Mouse (Mus musculus) heart, adult 11 months (tissue): ENCODE results near the gene Calr.
A peak's percentile ranks its signal among the peaks of the same experiment; 100 is the strongest.
"Not testable (repeated sequence)": the region's sequence is repeated elsewhere in the genome, so short reads cannot be mapped to it uniquely, and the experiment has no call there.

Experiments
- DNase-seq: peaks from one replicate; pipeline ENCODE4 v3.0.0; 2022

The Calr gene

DNA sequence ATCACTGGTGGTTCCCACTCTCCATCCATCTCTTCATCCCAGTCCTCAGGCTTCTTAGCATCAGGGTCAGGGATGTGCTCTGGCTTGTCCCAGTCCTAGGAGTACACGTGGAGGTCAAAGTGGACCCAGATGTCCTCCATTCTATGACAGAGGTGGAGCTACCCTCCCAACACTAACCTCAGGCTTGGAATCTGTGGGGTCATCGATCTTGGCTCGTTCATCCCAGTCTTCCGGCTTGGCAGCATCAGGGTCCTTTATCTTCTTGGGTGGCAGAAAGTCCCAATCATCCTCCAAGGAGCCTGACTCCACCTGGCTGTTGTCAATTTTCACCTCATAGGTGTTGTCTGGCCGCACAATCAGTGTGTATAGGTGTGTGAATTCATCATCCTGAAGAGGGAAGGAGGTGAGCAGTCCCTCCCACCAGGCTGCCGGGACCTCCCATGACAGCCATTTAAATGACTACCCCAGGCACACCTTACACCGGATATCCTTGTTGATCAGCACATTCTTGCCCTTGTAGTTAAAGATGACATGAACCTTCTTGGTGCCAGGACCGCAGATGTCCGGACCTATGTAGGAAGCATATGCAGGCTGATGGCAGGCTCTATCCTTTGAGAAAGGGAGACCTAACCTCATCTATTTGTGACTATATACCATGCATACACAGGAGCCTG, 2.2 kb downstream of the Calr start:
- DNase-seq: peak; percentile 93

DNA sequence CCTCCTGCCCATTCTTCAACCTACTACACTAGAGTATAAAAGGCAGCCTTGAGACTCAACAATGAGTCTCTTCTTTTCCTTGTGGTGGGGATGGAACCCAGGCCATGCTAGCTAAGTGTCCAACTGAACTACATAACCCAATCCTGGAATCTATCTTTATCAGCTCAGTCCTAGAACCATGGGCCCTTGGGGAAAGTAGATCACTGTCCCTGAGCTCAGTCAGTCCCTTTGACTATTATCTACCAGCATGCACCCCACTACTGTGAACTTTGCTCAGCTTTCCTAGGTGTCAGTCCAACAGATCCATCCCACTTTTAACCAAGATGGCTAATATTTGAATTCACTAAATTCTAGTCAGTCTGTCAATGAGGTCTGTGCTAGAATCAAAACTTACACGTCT, 5.2 kb downstream of the Calr start:
- peak; percentile 69 for DNase-seq

DNA sequence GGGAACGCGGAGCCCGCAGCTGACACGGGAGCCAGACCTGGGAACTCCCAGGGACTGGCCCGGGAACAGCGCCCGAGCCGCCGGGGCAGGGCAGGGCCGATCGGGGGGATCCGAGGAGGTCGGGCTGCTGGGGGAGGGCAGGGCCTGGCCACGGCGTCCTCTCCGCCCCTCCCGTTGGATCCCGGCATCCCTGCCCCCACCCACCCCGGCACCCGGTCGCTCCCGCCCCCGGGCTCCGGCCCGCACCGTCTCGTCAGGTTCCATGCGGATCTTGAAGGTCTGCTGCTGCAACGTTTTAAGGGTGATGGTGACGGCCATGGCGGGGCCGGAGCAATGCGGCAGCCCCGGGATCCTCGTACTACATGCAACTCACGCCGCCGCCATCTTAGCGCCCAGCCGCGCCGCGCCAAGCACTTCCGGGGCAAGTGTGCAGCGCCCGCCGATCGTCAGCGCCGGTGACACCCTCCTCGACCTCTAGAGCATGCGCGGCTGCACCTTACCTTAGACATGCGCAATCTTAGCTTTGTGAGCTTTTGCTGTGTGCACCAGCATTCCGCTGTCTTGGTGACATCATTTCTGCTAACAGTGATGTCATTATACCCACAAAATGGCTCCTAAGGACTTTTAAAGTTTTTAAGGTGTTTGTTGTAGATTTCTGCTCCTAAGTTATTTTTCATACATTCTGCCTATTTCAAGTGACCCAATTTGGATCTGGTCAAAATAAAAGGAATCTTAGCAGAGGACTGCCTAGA, 6.3 kb downstream of the Calr start, which contains the start of gene Rad23a:
Gene Rad23a, minus strand, starts transcription at position 418 of the 752 bp plus-strand sequence.
- peak; percentile 99 for DNase-seq

DNA sequence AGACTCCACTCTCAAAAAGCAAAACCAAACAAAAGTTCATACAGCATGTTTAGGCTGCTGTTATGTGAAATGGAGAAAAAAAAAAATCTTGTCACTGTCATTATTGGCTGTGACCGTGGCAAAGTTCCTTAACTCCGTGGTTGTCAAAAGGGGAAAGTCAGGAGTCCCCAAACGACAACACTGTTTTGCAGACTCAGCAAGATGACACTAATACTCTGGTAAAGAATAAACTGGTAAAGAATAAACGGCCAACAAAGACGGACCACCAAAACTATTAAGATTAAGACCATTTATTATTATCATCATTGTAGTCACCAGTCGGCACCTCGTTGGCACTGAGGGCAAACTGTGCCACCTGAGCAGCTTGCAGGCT, 6.9 kb downstream of the Calr start:
- no peak for DNase-seq

GRCm38 (mm10) chr8:84839411-84839810, 7.3 kb downstream of the Calr start:
- no peak for DNase-seq

DNA sequence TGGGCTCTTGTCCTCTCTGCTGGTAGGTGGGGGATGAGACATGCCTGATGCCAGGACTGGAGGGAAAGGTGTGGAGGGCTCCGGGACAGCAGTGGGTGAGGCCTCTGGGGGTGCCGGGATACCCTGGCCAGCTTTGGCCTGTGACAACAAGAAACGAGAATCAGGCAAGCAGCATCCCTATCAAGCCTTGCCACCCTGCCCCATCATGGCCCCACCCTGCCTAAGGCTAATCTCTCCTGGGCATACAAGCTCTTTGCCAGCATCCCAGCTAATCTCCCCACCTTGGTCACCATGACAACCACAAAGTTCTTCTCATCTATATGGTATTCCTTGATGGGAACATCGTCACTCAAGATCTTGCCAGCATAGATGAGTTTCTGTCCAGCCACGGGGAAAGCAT, 8.2 kb downstream of the Calr start:
- DNase-seq: peak; percentile 93

DNA sequence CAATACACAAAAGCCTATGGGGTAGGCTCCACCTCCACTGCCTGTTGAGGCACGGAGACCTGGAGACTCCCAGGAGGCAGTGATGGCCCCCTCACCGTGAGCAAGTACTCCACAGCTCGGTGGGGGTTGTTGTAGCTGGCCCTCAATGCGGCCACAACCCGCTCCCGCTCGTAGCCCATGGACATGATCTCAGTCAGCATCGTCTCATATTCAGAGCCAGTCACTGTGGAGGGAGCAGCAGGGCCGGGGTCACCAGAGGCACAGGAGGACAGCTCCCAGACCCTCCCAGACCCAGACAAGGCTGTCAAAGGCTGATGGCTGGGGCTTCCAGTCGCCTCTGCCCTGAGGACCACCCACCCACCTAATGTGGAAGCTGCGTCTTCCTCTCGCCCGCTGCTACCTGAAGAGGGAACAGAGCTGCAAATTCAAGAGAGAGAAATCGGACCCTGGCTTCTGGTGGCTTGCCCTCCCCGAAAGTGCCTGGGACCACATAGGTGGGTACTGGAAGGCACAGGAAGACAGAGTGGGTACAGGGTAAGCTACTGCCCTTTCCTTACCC, 8.7 kb downstream of the Calr start:
- peak; percentile 90 for DNase-seq

GRCm38 (mm10) chr8:84837149-84837911, 9.4 kb downstream of the Calr start:
- DNase-seq: peak; percentile 91

DNA sequence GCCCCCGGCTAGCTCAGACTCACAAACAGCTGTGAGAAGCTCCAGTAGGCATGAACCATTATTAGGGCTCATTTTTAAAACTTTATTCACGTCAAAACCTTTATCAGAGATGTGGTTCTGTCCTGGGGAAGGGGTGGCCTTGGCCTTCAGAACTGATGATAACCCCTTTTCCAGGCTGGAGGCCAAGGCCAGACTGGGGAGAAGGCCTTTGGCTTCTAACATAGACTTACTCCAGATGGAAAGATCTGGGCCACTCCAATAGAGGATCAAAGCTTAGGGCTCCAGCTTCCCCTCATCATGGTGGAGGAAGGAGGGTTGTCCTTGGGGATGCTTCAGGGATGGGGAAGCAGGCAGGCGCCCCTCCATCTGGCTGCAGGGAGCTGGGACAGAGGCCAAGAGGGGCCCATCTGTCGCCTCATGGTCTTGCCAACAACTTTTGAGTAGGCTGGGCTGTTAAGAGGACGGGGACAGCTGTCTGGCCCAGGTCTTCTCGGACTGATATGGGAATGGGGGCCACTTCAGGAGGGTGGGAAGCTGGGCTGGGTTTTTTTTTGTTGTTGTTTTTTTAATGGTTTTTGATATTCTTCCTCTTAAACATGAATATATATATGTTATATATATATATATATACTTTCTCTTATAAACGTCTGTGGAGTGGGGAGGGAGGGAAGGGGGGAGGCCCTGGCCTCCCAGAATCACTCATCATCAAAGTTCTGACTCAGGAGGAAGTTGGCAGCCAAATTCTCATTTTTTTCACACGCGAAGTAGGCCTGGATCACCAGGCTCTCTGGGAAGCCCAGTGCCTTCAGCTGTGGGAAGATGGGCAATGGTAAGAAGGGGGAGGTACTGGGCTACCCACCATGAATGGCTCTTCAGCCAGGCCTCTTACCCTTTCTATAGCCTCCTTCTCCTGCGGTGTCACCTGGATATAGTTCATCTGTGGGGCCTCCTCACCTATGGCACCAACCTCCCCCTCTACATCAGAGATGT, 11.6 kb downstream of the Calr start:
- peak; percentile 94 for DNase-seq

DNA sequence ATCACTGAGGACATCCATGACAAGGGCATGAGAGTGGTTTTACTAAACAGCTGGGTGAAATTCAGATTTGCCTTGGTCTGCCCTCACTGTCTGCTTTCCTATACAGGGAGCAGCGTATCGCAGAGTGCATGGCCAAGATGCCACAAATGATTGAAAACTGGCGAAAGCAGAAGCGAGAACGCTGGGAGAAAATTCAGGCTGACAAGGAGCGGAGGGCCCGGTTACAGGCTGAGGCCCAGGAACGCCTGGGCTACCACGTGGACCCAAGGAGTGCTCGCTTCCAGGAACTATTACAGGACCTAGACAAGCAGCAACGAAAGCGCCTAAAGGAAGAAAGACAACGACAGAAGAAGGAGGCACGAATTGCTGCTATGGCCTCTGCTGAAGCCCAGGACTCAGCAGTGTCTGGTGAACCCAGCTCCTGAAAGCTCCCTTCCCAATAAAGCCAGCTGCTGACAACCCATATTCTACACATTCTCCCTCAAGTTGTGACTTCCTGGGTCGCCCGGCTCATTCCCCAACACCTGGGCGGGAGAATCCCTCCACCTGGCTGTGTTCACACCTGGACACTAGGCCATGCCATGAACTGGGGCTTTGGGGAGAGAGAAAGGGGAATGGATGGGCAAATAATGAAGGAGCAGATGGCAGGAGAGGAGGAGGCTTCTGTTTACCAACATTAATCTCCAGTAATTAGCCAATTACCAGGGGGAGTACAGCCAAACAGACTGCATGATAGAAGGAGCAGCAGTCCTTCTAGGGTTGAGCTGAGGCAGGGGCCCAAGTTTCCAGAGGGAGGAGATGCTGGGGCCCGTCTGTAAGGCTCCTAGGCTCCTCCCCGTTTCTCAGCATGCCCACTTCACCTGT, 12.5 kb downstream of the Calr start:
- peak; percentile 89 for DNase-seq

- DNase-seq: peak; percentile 91
Measured at GRCm38 (mm10) chr8:84832759-84833742, 13.7 kb downstream of the Calr start.

GRCm38 (mm10) chr8:84832034-84832717, 14.6 kb downstream of the Calr start:
- DNase-seq: peak; percentile 98

GRCm38 (mm10) chr8:84831490-84831889, 15.2 kb downstream of the Calr start, which contains the start of gene Gadd45gip1:
Gene Gadd45gip1, plus strand, starts transcription at chr8:84831522.
- DNase-seq: peak; percentile 95

DNA sequence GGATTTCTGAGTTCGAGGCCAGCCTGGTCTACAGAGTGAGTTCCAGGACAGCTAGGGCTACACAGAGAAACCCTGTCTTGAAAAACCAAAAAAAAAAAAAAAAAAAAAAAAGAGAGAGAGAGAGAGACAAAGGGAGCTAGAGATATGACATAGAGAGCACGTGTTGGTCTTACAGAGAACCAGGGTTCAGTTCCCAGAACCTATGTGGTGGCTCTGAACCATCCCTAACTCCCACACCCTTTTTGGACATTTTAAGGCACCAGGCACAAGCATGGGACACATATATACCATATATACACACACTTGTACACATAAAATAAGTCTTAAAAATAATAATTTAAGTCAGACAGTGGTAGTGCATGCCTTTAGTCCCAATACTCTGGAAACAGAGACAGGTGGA, 20.2 kb downstream of the Calr start:
- DNase-seq: not testable (repeated sequence)

DNA sequence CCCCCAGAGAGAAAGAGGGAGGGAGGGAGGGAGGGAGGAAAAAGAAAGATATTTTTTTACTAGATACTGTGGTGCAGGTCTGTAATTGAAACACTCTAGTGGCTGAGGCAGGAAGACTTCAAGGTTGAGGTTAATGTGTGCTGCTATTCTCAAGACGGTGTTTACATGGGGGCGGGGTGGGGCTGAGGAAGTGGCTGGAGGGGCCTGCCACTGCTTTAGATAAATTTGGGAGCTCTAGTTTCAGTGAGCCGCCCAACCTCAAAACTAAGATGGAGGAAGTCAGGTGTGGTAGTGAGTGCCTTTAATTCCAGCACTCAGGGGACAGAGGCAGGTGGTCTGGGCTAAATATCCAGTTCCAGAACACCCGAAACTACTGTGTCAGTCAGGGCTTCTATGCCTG, 21.1 kb downstream of the Calr start:
- no peak for DNase-seq

- peak; percentile 94 for DNase-seq
Measured at GRCm38 (mm10) chr8:84823653-84824052, 23.1 kb downstream of the Calr start.

DNA sequence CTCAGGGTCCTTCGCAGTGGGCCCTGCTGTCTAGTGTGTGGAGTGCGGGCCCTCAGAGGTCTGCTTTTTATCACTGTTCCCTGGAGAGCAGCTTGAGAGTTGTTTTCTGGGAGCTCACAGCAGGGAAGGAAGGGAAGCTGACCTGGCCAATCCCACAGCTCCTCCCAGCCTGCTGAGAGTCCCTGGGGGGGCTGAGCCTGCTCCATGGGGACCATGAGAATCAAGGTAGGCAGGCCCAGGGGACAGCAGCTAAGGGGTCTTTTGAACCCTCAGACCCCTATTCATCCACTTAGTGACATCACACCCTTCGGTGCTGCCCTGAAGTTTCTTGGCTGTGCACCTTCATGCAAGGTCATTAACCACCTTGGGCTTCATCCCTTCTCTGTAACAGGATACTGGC, 24.0 kb downstream of the Calr start, which contains the start of gene Dand5:
Gene Dand5, minus strand, starts transcription at position 101 of the 400 bp plus-strand sequence.
- DNase-seq: no peak

DNA sequence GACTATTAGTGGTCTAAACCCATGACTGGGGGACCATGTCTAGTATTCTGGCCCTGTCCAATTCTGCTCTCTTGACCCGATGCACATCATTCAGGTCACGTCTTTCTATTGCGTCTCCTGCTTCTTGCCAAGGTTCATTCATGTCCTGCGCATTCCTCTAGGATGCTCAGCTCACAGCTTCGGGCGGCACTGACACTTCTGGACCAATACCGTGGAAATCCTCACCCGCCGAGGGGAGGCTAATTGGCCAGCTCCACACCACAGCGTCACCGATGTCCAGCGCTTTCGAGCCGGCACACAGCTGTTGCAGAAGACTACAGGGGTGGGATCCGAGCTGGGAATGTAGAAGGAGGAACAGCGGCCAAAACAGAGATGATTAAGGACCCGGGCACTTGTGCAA, 30.6 kb downstream of the Calr start:
- DNase-seq: peak; percentile 95

DNA sequence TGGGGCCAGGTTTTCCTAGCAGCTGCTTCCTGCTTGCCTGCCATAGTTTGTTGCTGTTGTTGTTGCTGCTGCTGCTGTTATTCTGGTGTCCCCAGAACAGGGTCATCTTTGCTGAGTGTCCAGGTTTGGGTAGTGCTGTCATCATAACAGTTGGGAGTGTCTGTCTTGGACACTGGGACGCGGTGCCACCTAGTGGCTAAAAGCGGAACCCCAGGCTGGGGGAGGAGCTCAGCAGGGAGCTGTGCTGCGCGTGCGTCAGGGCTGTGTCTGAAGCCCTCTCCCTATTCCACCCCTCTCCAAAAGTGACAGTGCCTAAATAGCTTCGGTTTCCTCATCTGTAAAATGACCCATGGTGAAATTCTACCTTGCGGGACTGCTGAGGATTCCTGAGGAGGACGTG, 31.2 kb downstream of the Calr start:
- DNase-seq: peak; percentile 99
